Mouse (Mus musculus) heart, embryonic 15.5 days (tissue): ENCODE results near the gene Ewsr1. TPM values are rescaled to one million over a fixed set of nuclear protein-coding genes. Genes with fewer than 3 reads are reported as not detected.

ENCODE experiments used
- ATAC-seq: fragments of 200-750 bp; cut with Nextera tagmentation; replicated peaks from 2 replicates; pipeline ENCODE4 v1.8.0; 2017; ENCODE audit warnings: low read depth, moderate TSS enrichment; ENCODE audit not compliant: insufficient number of reproducible peaks, insufficient read depth, low FRiP score
- H3K27ac ChIP-seq: fragments of 300-500 bp; sonication (generic); 2 replicates; pipeline ENCODE4 v1.5.1; 2015; ENCODE audit warnings: mild to moderate bottlenecking, inconsistent platforms
- H3K27me3 ChIP-seq: fragments of 300-500 bp; sonication (generic); 2 replicates; pipeline ENCODE4 v1.6.1; 2015; ENCODE audit warnings: inconsistent platforms
- H3K36me3 ChIP-seq: fragments of 300-500 bp; sonication (generic); 2 replicates; pipeline ENCODE4 v1.6.1; 2015; ENCODE audit warnings: mild to moderate bottlenecking, inconsistent platforms
- H3K4me1 ChIP-seq: fragments of 300-500 bp; sonication (generic); replicated peaks from 2 replicates; pipeline ENCODE4 v1.6.1; 2015; ENCODE audit warnings: inconsistent platforms
- H3K4me2 ChIP-seq: fragments of 300-500 bp; sonication (generic); 2 replicates; pipeline ENCODE4 v1.6.1; 2015; ENCODE audit warnings: inconsistent platforms, mild to moderate bottlenecking, moderate library complexity
- H3K4me3 ChIP-seq: fragments of 300-500 bp; sonication (generic); 2 replicates; pipeline ENCODE4 v1.5.1; 2015; ENCODE audit warnings: mild to moderate bottlenecking, inconsistent platforms
- H3K9ac ChIP-seq: fragments of 300-500 bp; sonication (generic); 2 replicates; pipeline ENCODE4 v1.6.1; 2015; ENCODE audit warnings: mild to moderate bottlenecking, inconsistent platforms
- H3K9me3 ChIP-seq: fragments of 300-500 bp; sonication (generic); replicated peaks from 2 replicates; pipeline ENCODE4 v1.6.1; 2016; ENCODE audit warnings: inconsistent platforms
- WGBS: fragments of 180-500 bp; shearing (Covaris S2); methylation state at CpG from one replicate; pipeline ENCODE4 v1.1.7; 2015; ENCODE audit warnings: mixed read lengths; 5-methylcytosine and 5-hydroxymethylcytosine counted together
- microRNA-seq: library from miRNA; unstranded; fragments of <30 nt; microRNA quantifications from one replicate; pipeline ENCODE4, GENCODE M21; 2016
- polyA plus RNA-seq: library from polyadenylated mRNA; unstranded; fragments of >200 nt; fragmentation: Nextera tagmentation; extraction: Ambion mirVana; gene quantifications from 2 replicates; pipeline ENCODE4 v1.2.1, GENCODE M21; 2015

Gene Ewsr1
- polyA plus RNA-seq, 1 experiment from 2014 or later, result 359 TPM

DNA sequence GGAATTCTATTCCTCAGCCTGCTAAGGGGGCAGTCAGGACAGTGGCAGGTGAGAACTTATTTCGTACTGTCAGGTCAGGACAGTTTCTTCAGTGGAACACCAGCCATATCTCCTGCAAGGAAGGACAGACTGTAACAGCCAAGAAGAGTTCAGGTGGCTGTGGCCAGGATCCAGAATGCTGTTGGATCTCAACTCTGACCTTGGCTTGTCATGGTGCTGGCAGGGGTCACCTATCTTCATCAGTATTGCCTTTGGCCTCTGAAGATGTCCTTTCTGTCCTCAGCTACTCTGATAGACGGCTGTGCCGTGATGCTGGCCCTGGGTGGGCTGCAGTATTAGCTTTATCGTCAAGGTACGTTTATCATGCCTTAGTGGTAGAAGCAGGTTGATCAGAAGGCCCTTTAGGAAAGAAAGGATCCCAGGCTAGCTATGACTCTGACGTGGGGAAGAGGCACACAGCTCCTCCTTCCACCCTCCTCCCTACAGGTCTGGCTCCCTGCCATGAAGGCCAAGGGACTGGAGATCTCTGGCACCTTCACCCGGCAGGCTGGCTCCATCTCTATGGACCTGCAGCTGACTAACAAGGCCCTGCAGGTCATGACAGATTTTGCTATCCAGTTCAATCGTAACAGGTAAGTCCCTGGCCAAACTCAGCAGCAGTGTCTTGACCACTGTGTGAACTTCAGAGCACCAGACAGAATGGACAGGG is 61.8 kb downstream of the Ewsr1 start:
- H3K9ac ChIP-seq, result no peak overlapping the region
- H3K4me1 ChIP-seq, result peaks cover 16% of the 10 kb centered on the region
- no peak overlapping the region for H3K27ac ChIP-seq
- H3K36me3 ChIP-seq, result peaks cover 38% of the 10 kb centered on the region
- no peak for ATAC-seq
- 71% methylated on average over 8 of the region's 8 CpGs for WGBS
- H3K4me2 ChIP-seq, result no peak overlapping the region
- no peak overlapping the region for H3K4me3 ChIP-seq
- H3K9me3 ChIP-seq, result no peaks in the 10 kb centered on the region
- no peaks in the 10 kb centered on the region for H3K27me3 ChIP-seq

DNA sequence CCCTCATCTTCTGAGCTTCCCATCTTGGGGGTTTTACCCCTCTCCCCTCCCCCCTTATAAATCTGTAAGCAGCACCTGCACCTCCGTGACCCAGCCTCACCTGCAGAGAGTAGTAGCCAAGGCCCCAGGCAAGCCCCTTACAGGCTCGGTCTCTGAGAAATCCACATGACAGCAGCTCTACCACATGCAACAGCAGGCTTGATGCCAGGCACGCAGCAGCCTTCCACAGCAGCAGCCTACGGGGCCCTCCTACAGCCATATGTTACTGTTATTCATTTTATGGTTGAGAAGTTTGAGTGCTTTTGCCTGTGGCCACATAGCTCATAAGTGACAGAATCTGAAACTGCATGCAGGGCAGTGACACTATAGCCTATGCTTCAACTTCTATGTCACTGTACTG is 63.6 kb downstream of the Ewsr1 start:
- ATAC-seq, result no peak
- Histone ChIP-seq H3K4me1 (peaks cover 9% of the 10 kb centered on the region), H3K9ac (no peak overlapping the region), H3K9me3 (no peaks in the 10 kb centered on the region), H3K27me3 (no peaks in the 10 kb centered on the region), H3K36me3 (peaks cover 55% of the 10 kb centered on the region), H3K27ac (no peak overlapping the region), H3K4me2 (no peak overlapping the region), H3K4me3 (no peak overlapping the region)
- 83% methylated on average over 4 of the region's 4 CpGs for WGBS

DNA sequence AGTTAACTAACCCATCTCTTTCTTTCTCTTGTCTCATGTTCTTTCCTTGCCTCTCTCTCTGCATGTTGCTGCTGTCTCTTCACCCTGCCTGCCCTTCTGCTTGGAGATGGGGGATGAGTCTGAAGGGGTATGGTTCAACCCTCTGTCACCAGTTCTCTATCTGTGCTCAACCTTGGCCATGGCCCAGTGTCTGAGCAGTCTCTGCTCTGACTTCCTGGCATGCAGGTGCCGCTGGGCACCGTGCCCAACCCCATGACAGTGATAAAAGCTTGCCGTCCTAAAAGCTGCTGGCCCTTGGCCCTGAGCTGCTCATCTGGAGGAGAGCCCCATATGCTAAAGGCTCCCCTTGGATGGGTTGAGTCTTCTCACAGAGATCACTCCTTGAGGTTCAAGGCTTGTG is 65.9 kb downstream of the Ewsr1 start:
- Histone ChIP-seq H3K27me3 (no peaks in the 10 kb centered on the region), H3K4me3 (no peak overlapping the region), H3K27ac (no peak overlapping the region), H3K4me1 (peaks cover 9% of the 10 kb centered on the region), H3K9me3 (no peaks in the 10 kb centered on the region), H3K9ac (no peak overlapping the region), H3K4me2 (no peak overlapping the region), H3K36me3 (peaks cover 57% of the 10 kb centered on the region)
- WGBS, result 49% methylated on average over 3 of the region's 3 CpGs
- ATAC-seq, result peak; percentile 57; the same call in 1 of the 2 replicates

DNA sequence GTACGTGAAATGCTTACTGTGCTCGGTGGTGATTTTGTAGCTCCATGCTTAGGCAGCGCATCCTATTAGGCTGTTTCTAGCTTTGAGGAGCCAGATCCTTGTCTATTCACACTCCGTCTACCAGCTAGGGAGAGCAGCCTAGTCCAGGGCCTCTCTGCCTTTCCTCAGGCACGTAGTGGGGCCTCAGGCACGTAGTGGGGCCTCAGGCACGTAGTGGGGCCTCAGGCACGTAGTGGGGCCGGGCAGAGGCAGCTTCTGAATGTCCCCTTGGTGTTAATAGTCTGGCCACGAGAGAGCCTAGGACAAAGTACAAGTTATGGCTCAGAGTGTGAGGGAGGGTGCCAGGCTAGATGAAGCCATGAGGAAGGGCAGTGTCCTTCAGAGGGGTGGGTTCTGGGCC is 66.4 kb downstream of the Ewsr1 start:
- Histone ChIP-seq H3K4me3 (no peak overlapping the region), H3K36me3 (peaks cover 60% of the 10 kb centered on the region), H3K9ac (no peak overlapping the region), H3K27me3 (no peaks in the 10 kb centered on the region), H3K27ac (no peak overlapping the region), H3K4me2 (no peak overlapping the region), H3K4me1 (peaks cover 9% of the 10 kb centered on the region), H3K9me3 (no peaks in the 10 kb centered on the region)
- WGBS, result 91% methylated on average over 10 of the region's 10 CpGs
- ATAC-seq, result peak; percentile 25; the same call in 1 of the 2 replicates

DNA sequence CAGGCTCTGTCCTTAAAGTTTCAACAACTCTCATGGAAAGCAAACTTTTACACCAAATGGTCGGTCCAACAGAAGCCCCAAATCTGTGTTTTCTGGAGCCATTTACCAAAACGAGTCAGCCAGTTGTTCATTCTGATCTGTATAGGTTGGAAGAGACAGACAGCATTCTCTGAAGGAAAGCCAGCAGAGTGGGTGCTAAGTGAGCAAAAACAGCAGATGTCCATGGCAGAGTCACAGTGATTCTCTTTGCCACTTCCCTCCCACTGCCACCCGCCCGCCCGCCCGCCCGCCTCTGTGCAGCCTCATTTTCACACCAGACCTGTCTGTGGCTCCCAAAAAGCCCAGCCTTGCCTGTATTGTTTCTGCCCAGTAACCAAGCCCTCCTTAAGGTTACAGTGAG is 70.8 kb downstream of the Ewsr1 start:
- H3K36me3 ChIP-seq, result peaks cover 76% of the 10 kb centered on the region
- no peak overlapping the region for H3K9ac ChIP-seq
- H3K9me3 ChIP-seq, result no peaks in the 10 kb centered on the region
- no peak overlapping the region for H3K27ac ChIP-seq
- 95% methylated on average over 7 of the region's 7 CpGs for WGBS
- H3K4me1 ChIP-seq, result peaks cover 6% of the 10 kb centered on the region
- ATAC-seq, result no peak
- no peak overlapping the region for H3K4me3 ChIP-seq
- H3K27me3 ChIP-seq, result no peaks in the 10 kb centered on the region
- H3K4me2 ChIP-seq, result no peak overlapping the region

DNA sequence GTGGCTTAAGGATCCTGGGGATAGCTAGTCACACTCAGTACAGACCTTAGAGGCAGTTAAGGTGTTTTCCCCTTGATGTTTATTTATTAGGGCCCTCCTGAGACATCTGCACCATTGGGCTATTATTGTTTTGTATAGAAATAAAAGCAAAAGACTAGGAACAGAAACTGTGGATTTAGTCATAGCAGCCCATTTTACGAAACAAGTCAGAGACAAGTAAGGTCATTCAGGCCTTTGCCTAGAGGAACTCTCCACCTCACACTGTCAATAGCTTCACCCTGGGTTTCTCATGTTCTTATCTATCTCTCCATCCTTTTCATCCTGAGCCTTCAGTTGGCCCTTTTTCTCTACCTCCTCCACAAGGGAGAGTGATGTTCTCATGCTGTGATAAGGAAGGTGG is 74.0 kb downstream of the Ewsr1 start:
- H3K4me2 ChIP-seq, result no peak overlapping the region
- no peaks in the 10 kb centered on the region for H3K9me3 ChIP-seq
- H3K27ac ChIP-seq, result no peak overlapping the region
- WGBS, result 94% methylated on average over 1 of the region's 1 CpGs
- no peak for ATAC-seq
- no peak overlapping the region for H3K9ac ChIP-seq
- H3K36me3 ChIP-seq, result peaks cover 64% of the 10 kb centered on the region
- H3K27me3 ChIP-seq, result no peaks in the 10 kb centered on the region
- no peak overlapping the region for H3K4me3 ChIP-seq
- H3K4me1 ChIP-seq, result no peaks in the 10 kb centered on the region

Small RNA genes lying within 50 kb of the gene (microRNA-seq; reads per million reads assigned to microRNA genes)
- gene Gm47296, result not detected

Other genes starting within 250 kb of the Ewsr1 start
- gene Nf2, start 249.7 kb downstream of the Ewsr1 start, polyA plus RNA-seq, result 39.3 and 43.8 TPM in 2 replicates
- gene Nipsnap1, start 225.3 kb downstream of the Ewsr1 start, polyA plus RNA-seq, result 20.7 and 29.3 TPM in 2 replicates
- 18.9 and 22.5 TPM in 2 replicates for gene Thoc5, start 203.9 kb downstream of the Ewsr1 start, polyA plus RNA-seq
- gene Nefh, start 151.2 kb downstream of the Ewsr1 start, polyA plus RNA-seq, result 0.13 and 0.60 TPM in 2 replicates
- 32.1 and 44.9 TPM in 2 replicates for gene Ap1b1, start 112.4 kb downstream of the Ewsr1 start, polyA plus RNA-seq
- gene Rasl10a, start 41.1 kb downstream of the Ewsr1 start, polyA plus RNA-seq, result 0.96 and 1.1 TPM in 2 replicates
- gene Gas2l1, start 33.9 kb downstream of the Ewsr1 start, polyA plus RNA-seq, result 19.4 and 28.2 TPM in 2 replicates
- gene Rhbdd3, start 340 bp downstream of the Ewsr1 start, polyA plus RNA-seq, result 26.2 and 30.9 TPM in 2 replicates
- gene Emid1, start 53.0 kb upstream of the Ewsr1 start, polyA plus RNA-seq, result 6.5 and 14.6 TPM in 2 replicates
- 24.0 and 29.3 TPM in 2 replicates for gene Kremen1, start 162.3 kb upstream of the Ewsr1 start, polyA plus RNA-seq